Mouse (Mus musculus) retina, embryonic 14.5 days (tissue): ENCODE results near the gene Btbd35f6.
"Not testable (repeated sequence)": the region's sequence is repeated elsewhere in the genome, so short reads cannot be mapped to it uniquely, and the experiment has no call there.

Experiments used
- DNase-seq: peaks from one replicate; pipeline ENCODE4 v3.0.0-alpha.2; 2015; ENCODE audit warnings: low spot score

Btbd35f6 gene

DNA sequence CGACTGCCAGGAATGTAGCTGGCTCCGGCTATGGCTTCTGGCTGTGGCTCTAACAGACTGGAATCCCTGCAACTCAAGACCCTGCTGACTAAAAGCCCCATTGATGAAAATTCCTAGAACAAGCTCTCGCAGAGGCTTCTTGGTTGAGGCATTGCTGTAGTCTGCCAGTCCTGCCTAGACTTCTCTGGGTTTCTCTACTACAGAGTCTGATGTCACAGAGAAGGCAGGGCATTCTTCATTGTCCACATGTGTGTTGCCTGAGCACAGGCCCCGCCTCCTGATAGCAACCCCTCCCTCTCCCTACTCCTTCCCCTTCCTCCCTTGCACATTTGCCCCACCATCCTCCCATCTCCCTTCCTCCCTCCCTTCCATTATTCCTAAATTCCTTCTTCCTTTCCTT is at the start of gene Btbd35f6:
Gene Btbd35f6 (minus strand): TSS at position 101 of the 400 bp plus-strand sequence.
- DNase-seq: not testable (repeated sequence)

DNA sequence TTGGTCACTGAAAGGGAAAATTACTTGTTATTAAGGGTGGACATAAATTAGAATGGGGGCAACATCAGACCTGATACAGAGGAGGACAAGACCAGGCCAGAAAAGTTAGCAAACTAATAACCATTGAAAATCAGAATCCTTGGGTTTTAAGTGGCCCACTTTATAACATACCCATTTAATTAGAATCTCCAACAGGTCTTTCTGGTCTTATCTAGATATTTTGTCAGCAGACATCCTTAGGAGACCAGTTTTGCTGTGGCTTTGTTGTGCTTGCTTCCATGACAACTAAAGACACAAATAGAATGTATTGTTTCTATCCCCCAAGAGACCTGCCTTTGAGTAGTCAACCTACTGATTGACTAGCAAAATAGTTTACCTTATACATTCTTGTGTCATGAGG is 30.4 kb upstream of the Btbd35f6 start, which contains the start of gene Gm21870:
Gene Gm21870 (minus strand): TSS at position 101 of the 400 bp plus-strand sequence.
- DNase-seq: not testable (repeated sequence)

GRCm38 (mm10) chrX:33930216-33930615 is 26.1 kb downstream of the Btbd35f6 start:
- not testable (repeated sequence) for DNase-seq

GRCm38 (mm10) chrX:33928225-33928624 is 28.1 kb downstream of the Btbd35f6 start:
- not testable (repeated sequence) for DNase-seq

DNA sequence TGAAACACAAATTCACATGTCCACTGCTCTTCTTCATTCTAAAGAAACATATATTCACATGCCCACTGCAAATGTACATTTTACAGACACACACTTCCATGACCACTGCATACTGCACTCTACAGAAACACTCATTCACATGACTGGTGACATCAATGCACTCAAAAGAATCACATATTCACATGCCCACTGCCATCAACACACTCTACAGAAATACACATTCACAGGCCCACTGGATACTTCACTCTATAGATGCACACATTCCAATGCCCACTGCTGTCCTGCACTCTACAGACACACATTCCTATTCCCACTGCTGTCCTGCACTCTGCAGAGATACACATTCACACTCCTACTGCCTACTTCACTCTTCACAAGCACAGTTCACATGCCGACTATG is 30.0 kb downstream of the Btbd35f6 start:
- DNase-seq: not testable (repeated sequence)

GRCm38 (mm10) chrX:33925420-33925819 is 30.9 kb downstream of the Btbd35f6 start:
- not testable (repeated sequence) for DNase-seq
